Mouse (Mus musculus) neural tube, embryonic 13.5 days (tissue): ENCODE results near the gene Plcb3. TPM values are rescaled to one million over a fixed set of nuclear protein-coding genes. Genes with fewer than 3 reads are reported as not detected.
"Not testable (repeated sequence)": the region's sequence is repeated elsewhere in the genome, so short reads cannot be mapped to it uniquely, and the experiment has no call there.

Experiments used
- ATAC-seq: fragments of 200-750 bp; cut with Nextera tagmentation; 2 replicates; pipeline ENCODE4 v1.8.0; 2017; ENCODE audit warnings: low read depth, mild to moderate bottlenecking, moderate TSS enrichment, moderate library complexity
- H3K27ac ChIP-seq: fragments of 300-500 bp; sonication (generic); replicated peaks from 2 replicates; pipeline ENCODE4 v1.5.1; 2015; ENCODE audit warnings: moderate library complexity, mild to moderate bottlenecking, inconsistent platforms
- H3K27me3 ChIP-seq: fragments of 300-500 bp; sonication (generic); 2 replicates; pipeline ENCODE4 v1.6.1; 2015; ENCODE audit warnings: mild to moderate bottlenecking, inconsistent platforms
- H3K36me3 ChIP-seq: fragments of 300-500 bp; sonication (generic); 2 replicates; pipeline ENCODE4 v1.6.1; 2015; ENCODE audit warnings: mild to moderate bottlenecking, inconsistent platforms
- H3K4me1 ChIP-seq: fragments of 300-500 bp; sonication (generic); replicated peaks from 2 replicates; pipeline ENCODE4 v1.6.1; 2015; ENCODE audit warnings: inconsistent platforms
- H3K4me2 ChIP-seq: fragments of 300-500 bp; sonication (generic); 2 replicates; pipeline ENCODE4 v1.6.1; 2015; ENCODE audit warnings: inconsistent platforms, mild to moderate bottlenecking, moderate library complexity
- H3K4me3 ChIP-seq: fragments of 300-500 bp; sonication (generic); 2 replicates; pipeline ENCODE4 v1.5.1; 2015; ENCODE audit warnings: mild to moderate bottlenecking, inconsistent platforms
- H3K9ac ChIP-seq: fragments of 300-500 bp; sonication (generic); 2 replicates; pipeline ENCODE4 v1.6.1; 2015; ENCODE audit warnings: moderate library complexity, mild to moderate bottlenecking, inconsistent platforms
- H3K9me3 ChIP-seq: fragments of 300-500 bp; sonication (generic); 2 replicates; pipeline ENCODE4 v1.6.1; 2016; ENCODE audit warnings: inconsistent platforms
- WGBS: fragments of 180-500 bp; shearing (Covaris S2); methylation state at CpG from one replicate; pipeline ENCODE4 v1.1.7; 2015; 5-methylcytosine and 5-hydroxymethylcytosine counted together
- polyA plus RNA-seq: library from polyadenylated mRNA; unstranded; fragments of >200 nt; fragmentation: Nextera tagmentation; extraction: Ambion mirVana; gene quantifications from 2 replicates; pipeline ENCODE4 v1.2.1, GENCODE M21; 2015

Plcb3 gene
- polyA plus RNA-seq, 1 experiment from 2014 or later = 27.3 TPM

- no peak overlapping the region for H3K4me3 ChIP-seq
- no peak overlapping the region for H3K4me2 ChIP-seq
- peaks cover 43% of the 10 kb centered on the region for H3K4me1 ChIP-seq
- WGBS = 84% methylated on average over 9 of the region's 9 CpGs
- no peaks in the 10 kb centered on the region for H3K27me3 ChIP-seq
- no peaks in the 10 kb centered on the region for H3K9me3 ChIP-seq
- H3K36me3 ChIP-seq = peaks cover 25% of the 10 kb centered on the region
- no peak overlapping the region for H3K27ac ChIP-seq
- H3K9ac ChIP-seq = no peak overlapping the region
- no peak for ATAC-seq
Measured at GRCm38 (mm10) chr19:6997721-6998290, 21.5 kb upstream of the Plcb3 start.

DNA sequence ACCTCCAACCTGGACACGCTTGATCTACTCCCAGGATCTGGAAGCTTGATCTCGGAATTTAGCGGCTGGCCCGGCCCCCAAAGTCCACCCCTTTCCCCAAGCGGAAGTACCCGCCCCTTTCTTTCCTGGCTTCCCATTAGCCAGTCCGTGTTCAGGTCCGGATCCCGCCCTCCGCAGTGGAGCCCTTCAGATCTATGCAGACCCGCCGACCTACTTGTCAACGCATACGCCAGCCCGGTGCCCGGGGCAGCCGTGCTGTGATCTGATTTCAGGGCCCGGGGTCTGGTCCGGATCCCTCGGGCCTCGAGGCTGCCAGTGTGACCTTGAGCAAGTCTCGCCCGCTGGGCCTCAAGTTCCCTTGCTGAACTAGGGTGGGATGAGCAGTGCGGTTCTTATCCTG lies 19.7 kb upstream of the Plcb3 start, which contains the start of the genes Nudt22 and Trpt1:
Nudt22 (minus strand) TSS at position 112 of the 400 bp plus-strand sequence.
Trpt1 (plus strand) TSS at position 126 of the 400 bp plus-strand sequence.
- under 1% methylated on average over 24 of the region's 24 CpGs for WGBS
- Histone ChIP-seq H3K9me3 (no peaks in the 10 kb centered on the region), H3K36me3 (peaks cover 25% of the 10 kb centered on the region), H3K27ac (peak within 1 kb of the TSS; percentile 76), H3K4me3 (peak within 1 kb of the TSS; percentile 69), H3K4me1 (peaks cover 52% of the 10 kb centered on the region), H3K27me3 (no peaks in the 10 kb centered on the region), H3K9ac (peak within 1 kb of the TSS; percentile 82), H3K4me2 (peak within 1 kb of the TSS; percentile 79)
- peak; percentile 72 for ATAC-seq

DNA sequence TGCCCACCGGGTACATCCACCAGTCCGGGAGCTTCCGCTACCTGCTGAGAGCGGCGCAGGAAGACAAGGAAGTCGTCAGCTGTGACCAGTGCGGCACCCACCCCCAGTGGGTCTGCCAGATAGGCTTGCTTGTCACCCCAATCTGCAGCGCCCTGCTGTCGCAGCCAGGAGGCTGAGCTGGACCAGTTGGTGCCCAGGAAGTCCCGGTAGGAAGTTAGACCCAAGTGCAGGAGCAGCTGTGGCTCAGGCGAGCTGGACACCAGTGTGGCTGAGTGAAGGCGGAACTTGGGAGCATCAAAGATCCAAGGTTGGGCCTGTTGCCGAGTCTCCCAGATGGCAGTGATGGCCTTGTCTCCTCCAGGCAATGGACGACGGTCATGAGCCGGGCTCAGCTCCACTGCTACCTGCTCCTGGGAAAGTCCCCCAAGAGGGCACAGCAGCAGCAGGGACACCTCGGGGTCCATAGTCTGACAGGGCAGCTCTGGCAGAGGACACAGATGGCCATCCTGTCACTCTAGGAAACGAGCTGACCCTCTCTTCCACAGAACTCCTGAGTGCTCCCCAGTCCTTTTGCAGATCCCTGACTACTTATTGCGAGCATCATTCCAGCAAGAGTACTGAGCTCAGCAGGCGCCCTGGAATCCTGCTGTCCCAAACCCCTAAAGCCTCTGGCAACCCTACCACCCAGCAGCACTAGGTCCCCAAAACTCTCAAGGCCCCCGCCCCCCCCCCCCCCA lies 19.2 kb upstream of the Plcb3 start:
- no peaks in the 10 kb centered on the region for H3K9me3 ChIP-seq
- peak overlapping the region; percentile 79 for H3K4me2 ChIP-seq
- H3K27me3 ChIP-seq = no peaks in the 10 kb centered on the region
- H3K9ac ChIP-seq = peak overlapping the region; percentile 82
- peak overlapping the region; percentile 76; the same call in 1 of the 2 replicates for H3K27ac ChIP-seq
- peaks cover 24% of the 10 kb centered on the region for H3K36me3 ChIP-seq
- WGBS = 52% methylated on average over 21 of the region's 21 CpGs
- peaks cover 52% of the 10 kb centered on the region for H3K4me1 ChIP-seq
- ATAC-seq = no peak
- peak overlapping the region; percentile 69 for H3K4me3 ChIP-seq

GRCm38 (mm10) chr19:6994489-6994888 lies 18.2 kb upstream of the Plcb3 start:
- no peak overlapping the region for H3K4me3 ChIP-seq
- no peak overlapping the region for H3K27ac ChIP-seq
- peaks cover 15% of the 10 kb centered on the region for H3K36me3 ChIP-seq
- WGBS = 89% methylated on average over 8 of the region's 8 CpGs
- ATAC-seq = no peak
- H3K27me3 ChIP-seq = no peaks in the 10 kb centered on the region
- peak overlapping the region; percentile 79; the same call in 1 of the 2 replicates for H3K4me2 ChIP-seq
- peak overlapping the region; percentile 82 for H3K9ac ChIP-seq
- H3K4me1 ChIP-seq = peaks cover 52% of the 10 kb centered on the region
- no peaks in the 10 kb centered on the region for H3K9me3 ChIP-seq

DNA sequence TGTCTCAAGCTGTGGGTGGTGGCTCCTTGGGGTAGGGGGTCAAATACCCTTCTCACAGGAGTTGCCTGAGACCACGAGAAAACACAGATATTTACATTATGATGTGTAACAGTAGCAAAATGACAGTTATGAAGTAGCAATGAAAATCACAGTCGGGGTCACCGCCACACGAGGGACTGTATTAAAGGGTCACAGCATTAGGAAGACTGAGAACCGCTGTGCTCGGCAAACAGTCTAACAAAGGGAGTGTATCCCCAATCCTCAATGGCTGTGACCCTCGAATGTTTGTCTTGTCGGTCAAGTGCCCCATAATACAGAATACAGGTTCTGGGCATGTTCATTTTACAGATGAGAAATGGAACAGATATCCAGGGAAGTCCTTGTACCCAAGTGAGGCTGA lies 17.7 kb upstream of the Plcb3 start:
- Histone ChIP-seq H3K4me1 (peaks cover 52% of the 10 kb centered on the region), H3K9ac (no peak overlapping the region), H3K36me3 (peaks cover 10% of the 10 kb centered on the region), H3K27me3 (no peaks in the 10 kb centered on the region), H3K4me2 (no peak overlapping the region), H3K9me3 (no peaks in the 10 kb centered on the region), H3K27ac (no peak overlapping the region), H3K4me3 (no peak overlapping the region)
- WGBS = 87% methylated on average over 8 of the region's 8 CpGs
- no peak for ATAC-seq

- Histone ChIP-seq H3K27ac (peak overlapping the region; percentile 20), H3K4me1 (peaks cover 54% of the 10 kb centered on the region), H3K4me2 (peak overlapping the region; percentile 95), H3K9me3 (no peaks in the 10 kb centered on the region), H3K27me3 (no peaks in the 10 kb centered on the region), H3K36me3 (peaks cover 2% of the 10 kb centered on the region), H3K9ac (peak overlapping the region; percentile 67), H3K4me3 (peak overlapping the region; percentile 56)
- 57% methylated on average over 14 of the region's 14 CpGs for WGBS
- no peak for ATAC-seq
Measured at GRCm38 (mm10) chr19:6993011-6993770, 16.9 kb upstream of the Plcb3 start.

- Histone ChIP-seq H3K4me1 (peaks cover 57% of the 10 kb centered on the region), H3K27ac (peak within 1 kb of the TSS; percentile 54)
- 2% methylated on average over 37 of the region's 37 CpGs for WGBS
Measured at GRCm38 (mm10) chr19:6992011-6992858, 16.0 kb upstream of the Plcb3 start, which contains the start of gene Dnajc4. Dnajc4 (minus strand) TSS chr19:6992572.

GRCm38 (mm10) chr19:6991166-6991565 lies 14.9 kb upstream of the Plcb3 start:
- Histone ChIP-seq H3K4me1 (peaks cover 56% of the 10 kb centered on the region), H3K4me2 (peak overlapping the region; percentile 95)
- H3K9ac ChIP-seq, H3K27ac ChIP-seq, H3K4me3 ChIP-seq, ATAC-seq, H3K36me3 ChIP-seq, H3K9me3 ChIP-seq, H3K27me3 ChIP-seq: not testable (repeated sequence)
- 90% methylated on average over 6 of the region's 6 CpGs for WGBS

More at GRCm38 (mm10) chr19:6992011-6992858, 16.0 kb upstream of the Plcb3 start, which contains the start of gene Dnajc4:
- peak; percentile 94 for ATAC-seq
- peak within 1 kb of the TSS; percentile 95 for H3K4me2 ChIP-seq
- peak within 1 kb of the TSS; percentile 56 for H3K4me3 ChIP-seq
- peak within 1 kb of the TSS; percentile 78 for H3K9ac ChIP-seq
- H3K9me3 ChIP-seq = no peaks in the 10 kb centered on the region
- H3K27me3 ChIP-seq = no peaks in the 10 kb centered on the region
- no peaks in the 10 kb centered on the region for H3K36me3 ChIP-seq

- no peaks in the 10 kb centered on the region for H3K36me3 ChIP-seq
- H3K27ac ChIP-seq = no peak overlapping the region
- H3K4me3 ChIP-seq = no peak overlapping the region
- no peak overlapping the region for H3K4me2 ChIP-seq
- no peaks in the 10 kb centered on the region for H3K27me3 ChIP-seq
- H3K9ac ChIP-seq = no peak overlapping the region
- 86% methylated on average over 6 of the region's 6 CpGs for WGBS
- no peak for ATAC-seq
- H3K9me3 ChIP-seq = no peaks in the 10 kb centered on the region
- peaks cover 58% of the 10 kb centered on the region for H3K4me1 ChIP-seq
Measured at GRCm38 (mm10) chr19:6990712-6991111, 14.4 kb upstream of the Plcb3 start.

GRCm38 (mm10) chr19:6989251-6989650 lies 13.0 kb upstream of the Plcb3 start:
- Histone ChIP-seq H3K9ac (no peak overlapping the region), H3K27me3 (no peaks in the 10 kb centered on the region), H3K27ac (no peak overlapping the region), H3K4me3 (no peak overlapping the region), H3K9me3 (no peaks in the 10 kb centered on the region), H3K36me3 (peaks cover 10% of the 10 kb centered on the region), H3K4me1 (peaks cover 44% of the 10 kb centered on the region), H3K4me2 (no peak overlapping the region)
- ATAC-seq = no peak
- 86% methylated on average over 8 of the region's 8 CpGs for WGBS

- Histone ChIP-seq H3K36me3 (peaks cover 21% of the 10 kb centered on the region), H3K4me3 (peak overlapping the region; percentile 78), H3K27ac (peak overlapping the region; percentile 84), H3K27me3 (no peaks in the 10 kb centered on the region), H3K4me2 (peak overlapping the region; percentile 87), H3K9me3 (no peaks in the 10 kb centered on the region), H3K4me1 (peaks cover 32% of the 10 kb centered on the region), H3K9ac (peak overlapping the region; percentile 93)
- 4% methylated on average over 8 of the region's 8 CpGs for WGBS
- ATAC-seq = no peak
Measured at GRCm38 (mm10) chr19:6987904-6988285, 11.6 kb upstream of the Plcb3 start.
